Mouse (Mus musculus) bone marrow, adult 2 months (tissue): ENCODE data around the gene Lypd5.

ENCODE experiments used
- CTCF ChIP-seq: fragments of 200-500 bp; IDR thresholded peaks from 2 replicates; pipeline ENCODE4 v1.5.1; 2011; ENCODE audit warnings: low read length, control low read depth; ENCODE audit not compliant: control insufficient read depth, insufficient read depth
- POLR2A ChIP-seq: fragments of 200-500 bp; IDR thresholded peaks from 2 replicates; pipeline ENCODE4 v1.6.1; 2011; ENCODE audit warnings: low read depth, mild to moderate bottlenecking, control low read depth, low read length, borderline replicate concordance; ENCODE audit not compliant: control insufficient read depth

GRCm38 (mm10) chr7:24387059-24387556 lies 38.1 kb downstream of the Lypd5 start:
- no peak for TF ChIP-seq CTCF
- TF ChIP-seq POLR2A: no peak
